Mouse (Mus musculus): ENCODE results near the gene Gm4756.

DNA sequence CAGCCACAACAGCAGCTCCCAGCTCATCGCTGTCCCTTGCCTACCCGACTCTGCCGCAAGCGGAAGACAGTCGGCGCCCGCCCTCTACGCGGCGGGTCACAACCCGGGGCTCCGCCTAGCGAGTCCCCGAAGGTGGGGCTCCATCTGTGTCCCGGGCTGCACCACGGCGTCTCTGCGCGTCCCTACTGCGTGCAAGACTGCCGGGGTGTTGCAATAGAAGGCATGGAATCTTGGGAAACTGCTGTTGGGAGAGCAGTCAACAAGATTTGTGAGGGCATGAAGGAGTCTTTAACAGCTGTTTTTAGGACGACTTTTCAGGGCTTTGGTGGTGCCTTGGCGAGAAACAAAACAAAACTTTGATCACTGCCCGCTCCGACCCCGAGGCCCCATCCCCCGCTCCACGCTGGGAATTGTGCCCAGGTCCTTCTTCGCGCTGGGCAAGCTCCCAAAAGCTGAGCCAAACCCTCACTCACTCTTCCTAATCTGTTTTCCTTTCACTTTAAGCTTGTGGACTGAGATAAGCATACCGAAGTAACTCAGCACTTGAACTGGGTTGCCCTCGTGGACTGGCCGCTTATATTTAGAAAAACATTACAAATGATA lies 15.4 kb upstream of the Gm4756 start, which contains the start of gene Dhrs7:
- TF ChIP-seq CTCF (IDR thresholded peaks at IDR 0.05; ENCODE audit: borderline replicate concordance, extremely low read depth, insufficient read depth, insufficient read length) (peak; percentile 16; the same call in 1 of the 2 replicates), POLR2A (IDR thresholded peaks at IDR 0.05; ENCODE audit: borderline replicate concordance, extremely low read depth, insufficient read depth, insufficient read length, poor library complexity, severe bottlenecking) (0 out of 2 replicates have a peak, but pooled peaks have one; percentile 14)

All from brain, embryonic 14.5 days (tissue).